Mouse (Mus musculus) urinary bladder, postnatal 10 days (tissue): ENCODE data around the gene Xpr1.
"Not testable (repeated sequence)": the region's sequence is repeated elsewhere in the genome, so short reads cannot be mapped to it uniquely, and the experiment has no call there.

ENCODE experiments used
- DNase-seq: peaks from one replicate; pipeline ENCODE4 v3.0.0; 2022; ENCODE audit warnings: low spot score

Xpr1 gene

GRCm38 (mm10) chr1:155335963-155336362 is 81.3 kb downstream of the Xpr1 start:
- no peak for DNase-seq

- DNase-seq = no peak
Observed at GRCm38 (mm10) chr1:155322183-155322582, 95.0 kb downstream of the Xpr1 start.

- no peak for DNase-seq
Observed at GRCm38 (mm10) chr1:155320091-155320833, 97.0 kb downstream of the Xpr1 start.

- DNase-seq = no peak
Observed at GRCm38 (mm10) chr1:155319513-155319912, 97.7 kb downstream of the Xpr1 start.

- DNase-seq = no peak
Observed at GRCm38 (mm10) chr1:155311672-155312071, 105.5 kb downstream of the Xpr1 start.

GRCm38 (mm10) chr1:155306879-155307278 is 110.3 kb downstream of the Xpr1 start:
- DNase-seq = no peak

GRCm38 (mm10) chr1:155303402-155303801 is 113.8 kb downstream of the Xpr1 start:
- no peak for DNase-seq

GRCm38 (mm10) chr1:155297615-155298014 is 119.6 kb downstream of the Xpr1 start:
- DNase-seq = no peak

- no peak for DNase-seq
Observed at GRCm38 (mm10) chr1:155297203-155297602, 120.0 kb downstream of the Xpr1 start.

GRCm38 (mm10) chr1:155293446-155293845 is 123.8 kb downstream of the Xpr1 start:
- no peak for DNase-seq

GRCm38 (mm10) chr1:155289411-155289810 is 127.8 kb downstream of the Xpr1 start:
- no peak for DNase-seq

- DNase-seq = no peak
Observed at GRCm38 (mm10) chr1:155288033-155288432, 129.2 kb downstream of the Xpr1 start.

GRCm38 (mm10) chr1:155283808-155284207 is 133.4 kb downstream of the Xpr1 start:
- DNase-seq = no peak

- DNase-seq = no peak
Observed at GRCm38 (mm10) chr1:155281003-155281793, 136.0 kb downstream of the Xpr1 start.

GRCm38 (mm10) chr1:155280306-155280705 is 136.9 kb downstream of the Xpr1 start:
- no peak for DNase-seq

GRCm38 (mm10) chr1:155276381-155277033 is 140.7 kb downstream of the Xpr1 start:
- DNase-seq = no peak

GRCm38 (mm10) chr1:155275793-155276192 is 141.4 kb downstream of the Xpr1 start:
- no peak for DNase-seq

GRCm38 (mm10) chr1:155274976-155275375 is 142.2 kb downstream of the Xpr1 start:
- no peak for DNase-seq

GRCm38 (mm10) chr1:155272953-155273352 is 144.3 kb downstream of the Xpr1 start:
- no peak for DNase-seq

GRCm38 (mm10) chr1:155262496-155262895 is 154.7 kb downstream of the Xpr1 start:
- not testable (repeated sequence) for DNase-seq

- DNase-seq = no peak
Observed at GRCm38 (mm10) chr1:155254309-155254708, 162.9 kb downstream of the Xpr1 start.

GRCm38 (mm10) chr1:155253126-155253525 is 164.1 kb downstream of the Xpr1 start:
- no peak for DNase-seq

GRCm38 (mm10) chr1:155252631-155253121 is 164.5 kb downstream of the Xpr1 start:
- no peak for DNase-seq
